Mouse (Mus musculus) cortical plate, adult 2 months (tissue): ENCODE results near the gene Serp2.

ENCODE experiments used
- CTCF ChIP-seq: fragments of 200-500 bp; IDR thresholded peaks from 2 replicates; pipeline ENCODE4 v1.5.1; 2011; ENCODE audit warnings: mild to moderate bottlenecking, control low read depth, low read length; ENCODE audit not compliant: insufficient read depth; ENCODE audit errors: extremely low read depth
- POLR2A ChIP-seq: fragments of 200-500 bp; IDR thresholded peaks from 2 replicates; pipeline ENCODE4 v1.6.1; 2011; ENCODE audit warnings: mild to moderate bottlenecking, low read length, control low read depth; ENCODE audit not compliant: insufficient read depth; ENCODE audit errors: extremely low read depth

DNA sequence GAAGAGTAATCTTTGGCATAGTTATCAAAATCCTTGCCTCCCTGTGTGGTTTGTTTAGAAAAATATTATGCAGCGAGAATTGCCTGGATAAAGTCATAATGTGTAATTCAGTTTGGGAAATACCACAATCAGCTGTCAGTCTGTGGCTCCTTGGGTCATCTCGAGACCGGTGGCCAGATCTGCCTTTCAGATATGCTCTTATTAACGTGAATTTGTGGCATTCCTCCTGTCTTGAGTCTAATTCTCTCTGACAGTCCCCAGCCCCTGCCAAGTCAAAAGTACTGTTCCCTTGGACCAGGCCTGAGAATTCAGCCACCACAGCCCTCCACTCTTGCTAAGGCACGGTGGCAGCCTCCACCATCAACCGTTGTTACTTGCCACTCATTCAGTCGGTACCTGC, 44.7 kb downstream of the Serp2 start:
- TF ChIP-seq CTCF (no peak), POLR2A (no peak)
